Mouse (Mus musculus) cerebellum, adult 2 months (tissue): ENCODE results near the gene Dok5. TPM values are rescaled to one million over a fixed set of nuclear protein-coding genes. Genes with fewer than 3 reads are reported as not detected.

Experiments used
- DNase-seq, 2 experiments: peaks; one replicate each; pipeline ENCODE4 v3.0.0; 2021
- H3K27ac ChIP-seq: fragments of 200-500 bp; 2 replicates; pipeline ENCODE4 v1.5.1; 2012; ENCODE audit warnings: low read length, control low read depth, inconsistent platforms; ENCODE audit not compliant: insufficient read depth
- H3K27me3 ChIP-seq: fragments of 200-500 bp; 2 replicates; pipeline ENCODE4 v1.6.1; 2012; ENCODE audit warnings: inconsistent platforms, mild to moderate bottlenecking, low read length, moderate library complexity; ENCODE audit not compliant: control insufficient read depth, insufficient read depth
- H3K4me1 ChIP-seq: fragments of 200-500 bp; 2 replicates; pipeline ENCODE4 v1.6.1; 2011; ENCODE audit warnings: low read length; ENCODE audit not compliant: control insufficient read depth, insufficient read depth
- H3K4me3 ChIP-seq: fragments of 200-500 bp; replicated peaks from 2 replicates; pipeline ENCODE3; 2011; ENCODE audit warnings: mild to moderate bottlenecking, low read depth, low read length, control low read depth; ENCODE audit not compliant: insufficient read depth
- CTCF ChIP-seq: fragments of 200-500 bp; IDR thresholded peaks from 2 replicates; pipeline ENCODE4 v1.5.1; 2011; ENCODE audit warnings: low read depth, mild to moderate bottlenecking, control low read depth, low read length, moderate library complexity, borderline replicate concordance; ENCODE audit not compliant: insufficient read depth
- POLR2A ChIP-seq: fragments of 200-500 bp; IDR thresholded peaks from 2 replicates; pipeline ENCODE4 v1.6.1; 2011; ENCODE audit warnings: low read length, control low read depth, borderline replicate concordance; ENCODE audit not compliant: insufficient read depth
- WGBS: fragments of 180-500 bp; shearing (Covaris S2); methylation state at CpG from one replicate; pipeline ENCODE4 v1.1.7; 2018; 5-methylcytosine and 5-hydroxymethylcytosine counted together
- polyA plus RNA-seq: library from polyadenylated mRNA; depleted of rRNA; stranded (reverse); fragments of >200 nt; gene quantifications from 2 replicates; pipeline ENCODE4 v1.2.3, GENCODE M21; 2012

Dok5 gene
- polyA plus RNA-seq, 1 experiment: 18.6 TPM

DNA sequence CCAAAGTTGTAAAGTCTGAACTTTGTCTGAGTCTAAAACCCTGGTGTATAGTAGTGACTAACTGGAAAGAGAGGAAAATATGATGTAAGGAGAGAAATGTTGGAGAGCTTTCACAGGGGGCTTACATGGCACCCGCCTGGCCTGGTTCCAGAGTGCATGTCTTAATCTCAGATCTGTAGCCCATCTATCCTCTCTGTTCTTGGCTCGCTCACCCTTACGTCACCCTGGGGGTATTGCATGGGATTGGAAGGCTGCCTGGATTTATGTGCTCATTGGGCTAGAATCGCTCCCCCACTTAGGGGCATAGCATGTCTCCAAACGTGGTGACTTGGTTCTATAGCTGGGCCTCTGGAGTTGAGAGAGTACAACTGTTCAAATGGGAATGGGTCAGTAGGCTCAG is 26.6 kb downstream of the Dok5 start:
- WGBS: 73% methylated on average over 5 of the region's 5 CpGs
- Histone ChIP-seq H3K27me3 (no peaks in the 10 kb centered on the region), H3K4me1 (peaks cover 4% of the 10 kb centered on the region), H3K4me3 (no peak overlapping the region), H3K27ac (no peak overlapping the region)
- TF ChIP-seq POLR2A: no peak
- TF ChIP-seq CTCF: no peak
- DNase-seq: no peak

DNA sequence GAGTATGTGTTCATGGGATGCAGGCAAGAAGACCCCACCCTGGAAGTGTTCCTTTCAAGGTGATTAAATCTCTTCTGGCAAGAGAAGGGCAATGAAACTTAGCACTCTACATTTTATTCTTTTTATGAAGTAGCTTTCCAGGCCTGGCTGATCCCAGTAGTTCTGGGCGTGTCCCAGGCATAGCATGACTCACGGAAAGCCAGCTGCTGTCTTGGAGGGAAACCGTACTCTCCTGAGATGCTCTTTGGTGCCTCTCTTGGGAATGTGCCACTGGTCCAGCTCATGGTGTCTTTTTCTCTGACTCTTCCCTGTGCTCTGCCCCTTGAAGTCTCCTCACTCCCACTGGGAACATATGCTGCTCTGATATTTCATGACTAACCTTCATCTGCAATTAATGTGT is 33.1 kb downstream of the Dok5 start:
- WGBS: 48% methylated on average over 3 of the region's 3 CpGs
- Histone ChIP-seq H3K27me3 (no peaks in the 10 kb centered on the region), H3K4me3 (no peak overlapping the region), H3K27ac (no peak overlapping the region), H3K4me1 (peaks cover 4% of the 10 kb centered on the region)
- TF ChIP-seq POLR2A: no peak
- no peak for TF ChIP-seq CTCF
- DNase-seq: peak in 1 of 2 experiments; percentile 13

DNA sequence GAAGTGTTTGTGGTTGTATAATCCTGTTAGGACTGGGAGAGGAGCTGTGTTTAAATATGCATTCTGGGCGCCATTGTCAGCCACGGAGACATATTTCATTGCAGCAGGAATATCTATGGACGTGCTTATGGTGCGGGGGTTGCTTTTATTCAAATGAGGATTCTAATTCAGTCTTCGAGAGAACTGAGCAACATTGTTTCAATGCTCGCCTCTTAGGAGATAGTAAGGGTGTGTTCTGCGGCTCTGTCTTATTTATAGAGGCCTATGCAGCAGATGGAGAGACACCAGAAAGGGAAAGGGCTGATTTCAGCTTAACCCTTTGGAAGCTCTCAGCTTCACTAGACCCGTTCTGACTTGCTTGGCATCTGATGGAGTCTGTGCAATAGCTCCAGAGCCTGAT is 35.6 kb downstream of the Dok5 start:
- Histone ChIP-seq H3K4me3 (no peak overlapping the region), H3K27me3 (no peaks in the 10 kb centered on the region), H3K27ac (no peak overlapping the region), H3K4me1 (peaks cover 4% of the 10 kb centered on the region)
- no peak for TF ChIP-seq POLR2A
- TF ChIP-seq CTCF: no peak
- no peak for DNase-seq
- WGBS: 53% methylated on average over 8 of the region's 8 CpGs

DNA sequence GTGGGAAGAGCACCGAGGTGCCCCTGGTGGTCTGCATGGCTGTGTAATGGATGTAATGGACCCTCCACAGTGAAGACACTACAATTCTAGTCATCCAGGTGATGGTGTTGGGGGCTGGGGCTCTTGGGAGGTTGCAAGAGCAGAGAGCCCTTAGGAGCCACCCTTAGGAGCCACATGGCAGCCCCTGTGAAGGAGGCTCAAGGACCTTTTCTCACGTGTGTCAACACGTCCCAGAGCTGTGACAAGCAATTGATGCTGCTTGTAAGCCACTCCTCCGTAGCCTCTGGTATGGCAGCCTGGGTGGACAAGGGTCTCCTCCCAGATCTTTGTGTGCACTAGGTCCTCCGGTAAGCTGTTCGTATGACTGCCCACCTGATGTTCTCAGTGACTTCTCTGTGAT is 37.1 kb downstream of the Dok5 start:
- Histone ChIP-seq H3K27ac (no peak overlapping the region), H3K4me1 (peaks cover 4% of the 10 kb centered on the region), H3K4me3 (no peak overlapping the region), H3K27me3 (no peaks in the 10 kb centered on the region)
- TF ChIP-seq CTCF: no peak
- no peak for TF ChIP-seq POLR2A
- no peak for DNase-seq
- WGBS: 88% methylated on average over 6 of the region's 6 CpGs

DNA sequence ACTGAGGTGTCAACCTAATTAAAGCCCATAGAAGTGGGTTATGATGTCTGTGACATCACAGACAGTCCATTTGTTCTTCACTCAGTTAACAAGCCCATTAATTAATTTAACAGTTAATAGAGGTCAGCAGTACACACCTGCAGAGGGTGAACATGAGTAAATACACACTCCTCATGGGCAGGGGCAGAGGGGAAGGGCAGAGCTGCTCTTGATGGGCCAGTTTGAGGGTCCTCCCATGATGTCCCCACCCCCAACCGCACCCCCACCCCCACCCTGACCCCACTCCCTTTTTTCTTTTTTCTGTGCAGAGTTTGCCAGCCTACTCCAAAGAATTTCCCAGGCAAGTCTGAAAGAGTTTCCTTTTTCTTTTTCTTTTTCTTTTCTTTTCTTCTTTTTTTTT is 39.9 kb downstream of the Dok5 start:
- no peaks in the 10 kb centered on the region for H3K4me1 ChIP-seq
- no peak for DNase-seq
- 50% methylated on average over 1 of the region's 1 CpGs for WGBS
- H3K27me3 ChIP-seq: no peaks in the 10 kb centered on the region
- TF ChIP-seq POLR2A (no peak), CTCF (no peak)
- H3K4me3 ChIP-seq: no peak overlapping the region
- H3K27ac ChIP-seq: no peak overlapping the region

DNA sequence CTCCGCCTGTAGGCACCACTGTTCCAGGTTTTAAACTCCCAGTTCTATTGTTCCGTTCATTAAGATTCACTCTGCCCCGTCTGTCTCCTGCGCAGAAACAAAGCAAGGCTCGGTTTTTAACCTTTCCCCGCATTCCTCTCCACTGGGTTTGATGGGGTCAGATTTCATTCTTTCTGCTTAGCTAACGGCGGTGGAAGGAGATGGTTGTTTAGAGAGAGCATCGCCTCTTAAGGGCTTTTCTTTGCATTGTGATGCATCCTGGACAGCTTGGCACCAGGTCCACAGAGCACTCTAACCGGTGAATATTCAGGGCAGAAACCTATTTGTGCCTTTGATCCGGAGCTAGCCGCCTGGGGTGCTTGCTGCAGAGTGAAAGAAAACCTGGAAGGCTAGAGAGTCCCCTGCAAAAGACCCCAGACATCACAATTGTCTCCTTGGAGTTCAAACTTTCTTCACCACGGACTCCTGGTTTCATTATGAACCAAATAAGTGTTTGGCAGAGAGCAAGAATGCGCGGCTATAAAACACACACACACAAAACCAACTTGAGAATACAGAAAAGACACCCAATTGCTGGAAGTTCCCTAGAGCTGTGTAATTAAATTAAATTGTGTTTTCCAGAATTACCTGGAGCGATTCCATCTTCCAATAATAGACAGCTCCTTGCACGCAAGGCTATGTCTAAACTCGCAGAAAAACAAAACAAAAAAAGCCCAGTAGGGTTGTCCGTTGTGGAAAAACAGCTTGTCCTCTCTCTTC is 40.7 kb downstream of the Dok5 start:
- Histone ChIP-seq H3K4me1 (no peaks in the 10 kb centered on the region), H3K27ac (no peak overlapping the region), H3K27me3 (no peaks in the 10 kb centered on the region), H3K4me3 (no peak overlapping the region)
- TF ChIP-seq CTCF (no peak), POLR2A (no peak)
- 54% methylated on average over 19 of the region's 19 CpGs for WGBS
- no peak for DNase-seq

DNA sequence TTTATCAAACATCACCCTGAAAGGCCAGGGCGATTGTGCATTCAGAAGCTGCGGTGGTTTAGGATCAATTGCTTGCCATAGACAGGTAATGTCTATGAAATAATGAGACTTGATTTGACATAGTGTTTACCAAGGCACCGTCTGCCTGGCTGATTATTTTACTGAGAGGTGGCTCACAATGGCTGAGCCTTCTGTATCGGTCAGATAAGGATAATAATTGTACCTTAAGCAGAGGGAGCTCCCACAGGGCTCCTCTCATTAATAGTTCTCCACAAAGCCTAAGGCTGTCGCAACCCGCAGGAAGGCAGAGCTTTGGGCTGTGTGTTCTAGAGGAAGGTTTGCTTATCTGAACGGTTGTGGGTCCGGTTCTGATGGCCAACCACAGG is 41.3 kb downstream of the Dok5 start:
- DNase-seq: no peak
- Histone ChIP-seq H3K27me3 (no peaks in the 10 kb centered on the region), H3K27ac (no peak overlapping the region), H3K4me1 (no peaks in the 10 kb centered on the region), H3K4me3 (no peak overlapping the region)
- TF ChIP-seq POLR2A: no peak
- TF ChIP-seq CTCF: no peak
- WGBS: 75% methylated on average over 8 of the region's 8 CpGs

DNA sequence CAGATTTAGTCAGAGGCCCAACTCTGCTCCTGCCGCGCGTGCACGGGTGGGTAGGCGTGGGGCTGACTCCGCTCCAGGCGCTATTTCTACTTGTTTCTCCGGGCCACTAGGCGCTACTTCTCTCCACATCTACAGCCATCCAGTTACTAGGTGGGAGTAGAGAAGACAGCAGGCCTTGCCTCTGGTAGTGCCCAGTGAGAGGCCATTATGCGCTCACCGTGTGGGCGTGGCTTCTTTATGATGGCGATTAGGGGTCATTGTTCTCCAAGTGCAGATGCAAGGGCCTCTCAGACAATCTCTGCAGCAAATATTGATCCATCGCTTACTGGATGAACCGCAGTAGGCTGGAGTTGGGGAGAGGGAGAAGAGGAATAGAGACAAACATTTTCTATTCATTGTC is 44.0 kb downstream of the Dok5 start:
- WGBS: 86% methylated on average over 15 of the region's 15 CpGs
- Histone ChIP-seq H3K4me1 (no peaks in the 10 kb centered on the region), H3K4me3 (no peak overlapping the region), H3K27ac (no peak overlapping the region), H3K27me3 (no peaks in the 10 kb centered on the region)
- TF ChIP-seq CTCF (no peak), POLR2A (no peak)
- no peak for DNase-seq
